Comparison of ENCODE assay signal across 7 mouse cellular contexts in the genomic region with DNA sequence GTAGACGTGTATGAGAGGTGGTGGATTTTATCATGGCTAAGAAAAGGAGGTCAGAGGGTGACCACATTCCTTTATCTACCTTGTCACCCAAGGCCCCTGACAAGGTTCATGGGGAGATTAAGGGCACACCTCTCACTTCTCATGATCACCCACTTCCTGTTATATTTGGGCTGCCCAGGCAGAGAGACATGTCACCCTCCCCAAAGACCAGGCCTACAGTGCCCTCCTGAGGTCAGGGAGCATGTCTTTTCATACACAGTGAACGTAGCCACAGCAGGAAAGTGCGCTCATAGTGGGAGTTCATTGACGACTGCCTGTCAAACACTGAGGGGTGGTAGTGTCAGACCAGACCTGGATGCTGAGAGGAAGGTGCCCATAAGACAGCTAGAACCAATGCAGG.
DNase-seq lines count a peak whose midpoint lies in the region; ATAC-seq and TF ChIP-seq lines count a peak whose summit lies in the region.

No protein-coding gene starts in this region.

- WGBS in kidney, adult 2 months, result 55% methylated on average over 4 of the region's 4 CpGs

- POLR2A ChIA-PET in Patski (lab: Charles Lee), result no interaction called here

- no peaks in the 10 kb centered on the region for H3K36me3 ChIP-seq in kidney, adult 2 months (ENCODE audit: control insufficient read depth, insufficient read depth, low read length)
- no peaks in the 10 kb centered on the region for H3K36me3 ChIP-seq in C2C12 (ENCODE audit: control insufficient read depth, insufficient read depth)

- H3K27me3 ChIP-seq in kidney, adult 2 months (replicated peaks; ENCODE audit: control insufficient read depth, insufficient read depth, low read length), result no peaks in the 10 kb centered on the region
- H3K27me3 ChIP-seq in C2C12 (ENCODE audit: control insufficient read depth, insufficient read depth, insufficient read length), result no peaks in the 10 kb centered on the region
- H3K27me3 ChIP-seq in Patski, result no peaks in the 10 kb centered on the region

- H3ac ChIP-seq in C2C12 (ENCODE audit: control insufficient read depth, insufficient read length, low read depth), result no peak overlapping the region

- no peaks in the 10 kb centered on the region for H3K4me1 ChIP-seq in kidney, adult 2 months (ENCODE audit: control insufficient read depth, insufficient read depth, low read length)

- in situ Hi-C loops in Patski (cut with MboI; ENCODE audit: low pct_unique_long_range_greater_than_20kb), result loop anchor here (5.0 to 25.0 kb wide), 7 partner anchors 34 to 1752 kb away; no protein-coding TSS in a partner anchor

- no peak overlapping the region for H3K4me3 ChIP-seq in kidney, adult 2 months (ENCODE audit: insufficient read depth, low read depth, low read length)
- no peak overlapping the region for H3K4me3 ChIP-seq in C2C12 (ENCODE audit: insufficient read depth, poor library complexity, severe bottlenecking)

- no peaks in the 10 kb centered on the region for H3K79me3 ChIP-seq in C2C12 (ENCODE audit: low read depth)

- no peaks in the 10 kb centered on the region for H3K79me2 ChIP-seq in C2C12 (ENCODE audit: control insufficient read depth, insufficient read depth)

- H3K27ac ChIP-seq in kidney, adult 2 months (ENCODE audit: insufficient read depth, low read depth, low read length), result no peak overlapping the region

- ATAC-seq in Patski, result peak; percentile 24
- peak; percentile 77 to 90 for ATAC-seq in hematopoietic stem cell, adult 5-6 weeks (replicated peaks in 1 of 2; ENCODE audit: insufficient read depth in 1 of 2, low FRiP score in 2 of 2, low TSS enrichment in 1 of 2, low read depth in 1 of 2, poor library complexity in 2 of 2, severe bottlenecking in 2 of 2)

- intact Hi-C loops in left cerebral cortex, postnatal 25 days (cut with DNase I), result loop anchor here (2.0 to 10.0 kb wide), 3 partner anchors 32 to 962 kb away; no protein-coding TSS in a partner anchor

- no peak for TF ChIP-seq POLR2A in kidney, adult 2 months (IDR thresholded peaks at IDR 0.05; ENCODE audit: low read depth, low read length)

- DNase-seq in kidney, adult 2 months, result peak; percentile 37
- DNase-seq in kidney, postnatal 14 days, result no peak
- no peak for DNase-seq in Patski (ENCODE audit: low read depth, low spot score)
- peak; percentile 6 for DNase-seq in naive thymus-derived CD4-positive, alpha-beta T cell, adult 2 months (ENCODE audit: low read depth)
- no peak for DNase-seq in left cerebral cortex, postnatal 25 days (ENCODE audit: low spot score in 2 of 2)

- TF ChIP-seq CTCF in kidney, adult 2 months (conservative IDR thresholded peaks at IDR 0.05; ENCODE audit: insufficient read depth, insufficient read length, low read depth, low read length), result peak; percentile 70
- TF ChIP-seq CTCF in C2C12 (IDR thresholded peaks at IDR 0.05; ENCODE audit: control insufficient read depth, insufficient read depth, insufficient read length) (peak; percentile 87), Patski (IDR thresholded peaks at IDR 0.05) (peak; percentile 86)

- CTCF ChIA-PET in Patski (lab: Charles Lee), result interaction anchor here (0.7 to 3.9 kb wide), 6 partner anchors 20 to 350 kb away, joined by 3 to 21 read pairs (median 4); no protein-coding TSS in a partner anchor

TF ChIP-seq in C2C12, 6 proteins besides CTCF, POLR2A, EP300 and RAD21:
- TF ChIP-seq MAX (IDR thresholded peaks at IDR 0.05) (no peak), FOSL1 (IDR thresholded peaks at IDR 0.05; ENCODE audit: insufficient read depth, low read length, poor library complexity, severe bottlenecking) (no peak), USF1 (IDR thresholded peaks at IDR 0.05; ENCODE audit: low read depth) (no peak), CEBPB (IDR thresholded peaks at IDR 0.05; ENCODE audit: low read depth) (no peak), MYOD1 (IDR thresholded peaks at IDR 0.05; ENCODE audit: control insufficient read depth, insufficient read length, low read depth) (no peak)

Comparison
In these comparisons a context has a peak if more than half of its experiments do, and no peak if none do; other contexts are left out.
1. DNase-seq: peak in kidney, adult 2 months (single experiment) and naive thymus-derived CD4-positive, alpha-beta T cell, adult 2 months (single experiment); none in kidney, postnatal 14 days (single experiment), Patski (single experiment) and left cerebral cortex, postnatal 25 days (0 of 2).
2. Peak in every context shown above with its lines, with median percentiles within 50 percentile points of each other: CTCF ChIP-seq.